Mouse (Mus musculus): Measurements from ENCODE around the gene Prlr. TPM values are rescaled to one million over a fixed set of nuclear protein-coding genes. Genes with fewer than 3 reads are reported as not detected.

Gene Prlr
- polyA plus RNA-seq, 1 experiment from 2014 or later: 1.2 TPM

Other genes with a start within 250 kb of the Prlr start
- gene Gm21973, start 148.1 kb downstream of the Prlr start, polyA plus RNA-seq (2015; fragmentation: Nextera tagmentation; extraction: Ambion mirVana): not detected in 2 replicates
- 0.32 TPM in 1 of 2 replicates, not detected in the other for gene Agxt2, start 181.3 kb downstream of the Prlr start, polyA plus RNA-seq (2015; fragmentation: Nextera tagmentation; extraction: Ambion mirVana)

Data from heart, embryonic 13.5 days (tissue).